Mouse (Mus musculus) limb, embryonic 11.5 days (tissue): ENCODE data around the gene Arid2. TPM values are rescaled to one million over a fixed set of nuclear protein-coding genes. Genes with fewer than 3 reads are reported as not detected.
A peak's percentile ranks its signal among the peaks of the same experiment; 100 is the strongest.

Experiments
- ATAC-seq: fragments of 200-750 bp; cut with Nextera tagmentation; 2 replicates; pipeline ENCODE4 v1.8.0; 2017; ENCODE audit warnings: low read depth; ENCODE audit not compliant: insufficient number of reproducible peaks, low FRiP score, low TSS enrichment
- DNase-seq: peaks from one replicate; pipeline ENCODE4 v3.0.0-alpha.2; 2015; ENCODE audit warnings: low spot score
- H3K27ac ChIP-seq: fragments of 300-500 bp; sonication (generic); replicated peaks from 2 replicates; pipeline ENCODE4 v1.5.1; 2014; ENCODE audit warnings: low read depth, mild to moderate bottlenecking, low read length
- H3K27me3 ChIP-seq: fragments of 300-500 bp; sonication (generic); 2 replicates; pipeline ENCODE4 v1.6.1; 2014; ENCODE audit warnings: mild to moderate bottlenecking, low read length, mixed read lengths; ENCODE audit not compliant: control insufficient read depth, insufficient read depth
- H3K36me3 ChIP-seq: fragments of 300-500 bp; sonication (generic); 2 replicates; pipeline ENCODE4 v1.6.1; 2014; ENCODE audit warnings: mild to moderate bottlenecking, low read length, moderate library complexity, mixed read lengths; ENCODE audit not compliant: control insufficient read depth, insufficient read depth
- H3K4me1 ChIP-seq: fragments of 300-500 bp; sonication (generic); 2 replicates; pipeline ENCODE4 v1.6.1; 2014; ENCODE audit warnings: low read length, mixed read lengths; ENCODE audit not compliant: control insufficient read depth, insufficient read depth
- H3K4me2 ChIP-seq: fragments of 300-500 bp; sonication (generic); 2 replicates; pipeline ENCODE4 v1.6.1; 2014; ENCODE audit warnings: low read depth, mild to moderate bottlenecking, moderate library complexity; ENCODE audit not compliant: severe bottlenecking
- H3K4me3 ChIP-seq: fragments of 300-500 bp; sonication (generic); 2 replicates; pipeline ENCODE4 v1.5.1; 2014; ENCODE audit warnings: low read depth, low read length
- H3K9ac ChIP-seq: fragments of 300-500 bp; sonication (generic); 2 replicates; pipeline ENCODE4 v1.6.1; 2014; ENCODE audit warnings: mild to moderate bottlenecking, low read length
- H3K9me3 ChIP-seq: fragments of 300-500 bp; sonication (generic); 2 replicates; pipeline ENCODE4 v1.6.1; 2016; ENCODE audit warnings: low read length; ENCODE audit not compliant: control insufficient read depth
- WGBS: fragments of 180-500 bp; shearing (Covaris S2); extraction: QIAGEN DNeasy Blood & Tissue Kit; methylation state at CpG from one replicate; pipeline ENCODE4 v1.1.7; 2014; 5-methylcytosine and 5-hydroxymethylcytosine counted together
- polyA plus RNA-seq: library from polyadenylated mRNA; unstranded; fragments of >200 nt; fragmentation: Nextera tagmentation; extraction: Ambion mirVana; gene quantifications from 2 replicates; pipeline ENCODE4 v1.2.1, GENCODE M21; 2014

The Arid2 gene
- polyA plus RNA-seq, 1 experiment from 2014 or later = 41.9 TPM

GRCm38 (mm10) chr15:96281236-96281635, 6.1 kb upstream of the Arid2 start:
- Histone ChIP-seq H3K9me3 (no peaks in the 10 kb centered on the region), H3K4me2 (no peak overlapping the region), H3K27ac (no peak overlapping the region), H3K9ac (no peak overlapping the region), H3K36me3 (peaks cover 9% of the 10 kb centered on the region), H3K4me3 (no peak overlapping the region), H3K27me3 (no peaks in the 10 kb centered on the region), H3K4me1 (peaks cover 7% of the 10 kb centered on the region; the same call in 1 of the 2 replicates)
- ATAC-seq (no peak), DNase-seq (no peak)
- 90% methylated on average over 5 of the region's 5 CpGs for WGBS

DNA sequence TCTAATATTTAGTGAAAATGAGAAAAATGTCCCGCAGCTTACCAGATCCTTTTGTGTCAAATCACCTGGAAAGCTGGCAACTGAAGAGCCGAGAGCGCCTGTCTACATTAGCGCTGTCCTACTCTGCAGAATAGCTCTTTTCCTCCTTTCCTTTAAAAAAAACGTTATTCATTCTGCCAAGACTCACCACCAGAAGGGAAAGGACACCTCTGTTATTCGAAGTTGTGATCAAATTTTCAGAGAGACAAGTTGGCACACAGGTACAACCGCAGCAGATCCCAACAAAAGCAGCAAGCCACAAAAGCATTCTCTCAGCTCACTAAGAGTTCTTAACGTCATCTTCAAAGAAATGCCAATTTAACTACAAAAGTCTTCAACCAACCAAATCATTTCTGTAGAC, 4.2 kb upstream of the Arid2 start:
- DNase-seq (no peak), ATAC-seq (no peak)
- Histone ChIP-seq H3K4me2 (peak overlapping the region; percentile 17; the same call in 1 of the 2 replicates), H3K4me1 (peaks cover 7% of the 10 kb centered on the region; the same call in 1 of the 2 replicates), H3K9ac (no peak overlapping the region), H3K27ac (no peak overlapping the region), H3K4me3 (no peak overlapping the region), H3K27me3 (no peaks in the 10 kb centered on the region), H3K9me3 (no peaks in the 10 kb centered on the region), H3K36me3 (peaks cover 7% of the 10 kb centered on the region)
- WGBS = 82% methylated on average over 8 of the region's 8 CpGs

DNA sequence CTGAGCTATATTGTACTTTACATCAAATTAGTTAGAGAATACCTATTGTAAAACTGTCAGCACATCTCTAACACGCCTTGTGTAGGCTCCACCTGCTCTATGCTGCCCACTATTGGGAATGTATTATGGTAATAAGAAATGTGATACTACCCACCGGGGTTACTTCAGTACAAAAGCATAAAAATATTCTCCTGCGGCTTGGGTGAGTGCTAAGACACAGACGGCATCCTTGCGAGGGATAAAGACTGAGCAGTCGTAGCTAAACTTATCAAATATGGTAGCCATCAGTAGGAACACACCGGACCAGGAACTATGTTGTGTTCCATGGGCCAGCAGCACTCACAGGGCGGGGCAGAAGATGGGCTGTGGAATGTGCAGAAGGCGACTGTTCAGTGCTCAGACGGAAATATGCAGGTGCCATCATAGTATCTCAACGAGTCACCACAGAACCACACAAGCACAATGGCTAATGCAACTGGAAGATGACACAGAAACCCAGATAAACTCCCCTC, 3.3 kb upstream of the Arid2 start:
- H3K4me2 ChIP-seq = peak overlapping the region; percentile 66
- DNase-seq = peak; percentile 50
- peaks cover 4% of the 10 kb centered on the region for H3K36me3 ChIP-seq
- H3K4me3 ChIP-seq = peak overlapping the region; percentile 96
- H3K27me3 ChIP-seq = no peaks in the 10 kb centered on the region
- H3K4me1 ChIP-seq = peaks cover 7% of the 10 kb centered on the region; the same call in 1 of the 2 replicates
- 0 out of 2 replicates have a peak overlapping the region, but pooled peaks have one; percentile 42 for H3K27ac ChIP-seq
- H3K9ac ChIP-seq = peak overlapping the region; percentile 82; the same call in 1 of the 2 replicates
- no peaks in the 10 kb centered on the region for H3K9me3 ChIP-seq
- ATAC-seq = no peak
- WGBS = 20% methylated on average over 11 of the region's 11 CpGs

GRCm38 (mm10) chr15:96284711-96285322, 2.5 kb upstream of the Arid2 start:
- no peaks in the 10 kb centered on the region for H3K9me3 ChIP-seq
- under 1% methylated on average over 59 of the region's 67 CpGs for WGBS
- H3K27me3 ChIP-seq = no peaks in the 10 kb centered on the region
- peaks cover 4% of the 10 kb centered on the region for H3K36me3 ChIP-seq
- peak overlapping the region; percentile 82 for H3K9ac ChIP-seq
- DNase-seq (peak; percentile 74), ATAC-seq (peak; percentile 41; the same call in 1 of the 2 replicates)
- H3K27ac ChIP-seq = peak overlapping the region; percentile 100
- H3K4me3 ChIP-seq = peak overlapping the region; percentile 96
- peaks cover 7% of the 10 kb centered on the region; the same call in 1 of the 2 replicates for H3K4me1 ChIP-seq
- H3K4me2 ChIP-seq = peak overlapping the region; percentile 66

DNA sequence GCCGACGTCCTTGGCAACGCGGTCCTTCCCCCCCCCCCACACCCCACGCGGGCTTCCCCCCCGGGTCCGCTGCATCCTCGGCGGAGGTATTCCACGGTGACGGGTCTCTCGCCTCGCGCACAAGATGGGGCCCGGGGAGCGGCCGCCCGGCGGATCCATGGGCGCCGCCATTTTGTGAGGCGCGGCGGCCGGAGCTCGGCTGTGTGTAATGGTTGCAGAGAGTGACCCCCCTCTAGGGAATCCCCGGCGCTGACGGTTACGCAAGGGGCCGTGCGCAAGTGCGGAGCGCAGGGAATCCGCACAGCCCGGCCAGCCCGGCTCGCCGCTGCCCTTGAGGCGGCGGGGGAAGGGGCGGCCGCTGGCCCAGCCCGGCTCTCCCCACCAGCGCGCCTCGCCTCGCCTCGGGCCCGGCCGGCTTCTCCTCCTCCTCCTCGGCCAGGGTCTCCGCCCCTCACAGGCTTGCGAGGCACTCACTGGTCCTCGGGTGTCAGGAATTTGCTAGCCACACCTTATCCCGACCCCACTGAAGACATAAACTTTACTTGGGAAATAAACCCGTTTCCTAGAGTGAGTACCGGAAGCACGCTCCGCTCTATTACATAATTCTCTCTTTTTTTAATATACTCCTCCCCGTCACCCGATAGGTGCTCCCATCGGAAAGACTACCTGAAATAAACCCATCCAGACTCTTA, 1.8 kb upstream of the Arid2 start:
- no peaks in the 10 kb centered on the region for H3K27me3 ChIP-seq
- no peaks in the 10 kb centered on the region; the same call in 1 of the 2 replicates for H3K36me3 ChIP-seq
- H3K27ac ChIP-seq = peak overlapping the region; percentile 100
- peak overlapping the region; percentile 66 for H3K4me2 ChIP-seq
- WGBS = under 1% methylated on average over 39 of the region's 64 CpGs
- no peaks in the 10 kb centered on the region for H3K9me3 ChIP-seq
- H3K4me1 ChIP-seq = peaks cover 7% of the 10 kb centered on the region; the same call in 1 of the 2 replicates
- H3K4me3 ChIP-seq = peak overlapping the region; percentile 96
- DNase-seq (peak; percentile 92), ATAC-seq (peak; percentile 92)
- peak overlapping the region; percentile 82 for H3K9ac ChIP-seq

DNA sequence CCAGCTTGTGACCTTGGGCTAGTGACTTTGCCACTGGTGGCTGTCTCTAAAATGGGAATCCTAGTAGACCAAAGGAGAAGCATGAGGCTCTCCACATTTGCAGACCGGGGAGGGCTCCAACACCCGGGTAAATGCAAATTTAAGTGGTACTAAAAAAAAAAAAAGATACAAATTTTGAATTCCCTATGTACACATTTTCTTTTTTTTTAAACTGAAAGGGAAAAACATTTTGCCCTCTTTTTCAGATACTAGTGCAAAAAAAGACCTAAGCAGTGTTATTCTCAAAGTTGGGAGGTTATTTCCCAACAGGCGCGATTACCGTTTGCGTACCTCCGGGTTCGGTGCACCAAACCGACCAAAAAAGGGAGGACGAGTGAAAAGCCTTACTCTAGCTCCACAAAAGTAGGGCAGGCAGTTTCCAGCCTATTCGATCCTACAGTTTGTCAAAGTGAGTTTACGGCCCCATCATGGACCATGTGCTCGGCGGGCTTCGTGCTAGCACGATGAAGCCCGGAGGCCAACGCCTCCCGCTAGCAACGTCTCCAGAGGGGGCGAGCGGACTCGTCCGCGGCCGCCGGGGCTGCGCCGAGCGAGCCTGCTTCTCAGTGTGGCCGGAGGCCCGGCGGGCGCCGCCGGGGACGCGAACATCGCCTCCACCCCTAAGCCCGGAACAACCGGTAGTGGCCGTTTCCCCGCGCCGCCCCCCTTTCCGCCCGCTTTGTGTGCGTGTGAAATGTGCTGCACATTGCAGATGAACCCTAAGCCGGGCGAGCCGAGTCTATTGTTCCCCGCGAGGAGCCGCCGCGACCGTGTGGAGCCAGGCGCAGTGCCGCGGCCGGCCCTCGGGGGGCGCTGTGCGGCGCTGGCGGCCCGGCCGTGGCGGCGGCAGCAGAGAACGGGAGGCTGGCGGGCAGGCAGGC, 1.0 kb upstream of the Arid2 start:
- Histone ChIP-seq H3K4me2 (peak overlapping the region; percentile 66), H3K9ac (peak overlapping the region; percentile 100), H3K4me1 (peaks cover 7% of the 10 kb centered on the region; the same call in 1 of the 2 replicates), H3K36me3 (no peaks in the 10 kb centered on the region), H3K4me3 (peak overlapping the region; percentile 96), H3K27ac (peak overlapping the region; percentile 100), H3K27me3 (no peaks in the 10 kb centered on the region), H3K9me3 (no peaks in the 10 kb centered on the region)
- DNase-seq (peak; percentile 95), ATAC-seq (peak; percentile 71)
- WGBS = 0% methylated on average over 68 of the region's 72 CpGs

- H3K27ac ChIP-seq = peak overlapping the region; percentile 100
- H3K9me3 ChIP-seq = no peaks in the 10 kb centered on the region
- peak overlapping the region; percentile 96 for H3K4me3 ChIP-seq
- DNase-seq (no peak), ATAC-seq (peak; percentile 5)
- no peaks in the 10 kb centered on the region for H3K36me3 ChIP-seq
- no peaks in the 10 kb centered on the region for H3K27me3 ChIP-seq
- 0% methylated on average over 2 of the region's 63 CpGs for WGBS
- H3K9ac ChIP-seq = peak overlapping the region; percentile 100
- H3K4me2 ChIP-seq = peak overlapping the region; percentile 66
- H3K4me1 ChIP-seq = peaks cover 7% of the 10 kb centered on the region; the same call in 1 of the 2 replicates
These were observed 404 bp upstream of the Arid2 start for GRCm38 (mm10) chr15:96286935-96287292.
